Mouse (Mus musculus) erythroblast, embryonic 14.5 days (primary cell): Measurements from ENCODE around the gene Prpf38b.

Source experiments
- GATA1 ChIP-seq: IDR thresholded peaks from 2 replicates; pipeline ENCODE4 v1.6.1; 2012; ENCODE audit warnings: low read length, inconsistent platforms, mixed read lengths
- TAL1 ChIP-seq: IDR thresholded peaks from 3 replicates; pipeline ENCODE4 v1.6.1; 2012; ENCODE audit warnings: low read length, inconsistent platforms, mixed read lengths

GRCm38 (mm10) chr3:108885686-108886530 lies 25.6 kb downstream of the Prpf38b start:
- no peak for TF ChIP-seq GATA1
- no peak for TF ChIP-seq TAL1
